Mouse (Mus musculus) gastrocnemius, adult 2 months (tissue): ENCODE data around the gene Gtsf1. TPM values are rescaled to one million over a fixed set of nuclear protein-coding genes. Genes with fewer than 3 reads are reported as not detected.

Experiments
- DNase-seq: peaks from one replicate; pipeline ENCODE4 v3.0.0; 2022
- H3K27ac ChIP-seq: fragments of 200-600 bp; 2 replicates; pipeline ENCODE4 v1.8.1; 2022; ENCODE audit warnings: mild to moderate bottlenecking
- H3K4me3 ChIP-seq: fragments of 200-600 bp; 2 replicates; pipeline ENCODE4 v1.8.1; 2022; ENCODE audit warnings: mild to moderate bottlenecking, moderate library complexity
- CTCF ChIP-seq: fragments of 200-600 bp; IDR thresholded peaks from 2 replicates; pipeline ENCODE4 v1.8.1; 2022; ENCODE audit warnings: antibody characterized with exemption, mild to moderate bottlenecking, moderate library complexity
- intact Hi-C: fragments of 180-260 bp; cut with DNase I; formaldehyde crosslinking; loops from one replicate; pipeline ENCODE4 v1.15.1; 2025
- total RNA-seq, 2 experiments: library from RNA; stranded (reverse); gene quantifications; 2 replicates each; pipeline ENCODE4 v1.2.3; 2021

Gtsf1 gene
- total RNA-seq, 2 experiments from 2014 or later: not detected

- H3K4me3 ChIP-seq: no peak overlapping the region
- TF ChIP-seq CTCF: no peak
- intact Hi-C loops: no loop called here
- no peak overlapping the region for H3K27ac ChIP-seq
- no peak for DNase-seq
Measured at GRCm38 (mm10) chr15:103401361-103401760, 28.9 kb downstream of the Gtsf1 start.

- H3K27ac ChIP-seq: no peak overlapping the region
- TF ChIP-seq CTCF: no peak
- intact Hi-C loops: no loop called here
- H3K4me3 ChIP-seq: no peak overlapping the region
- DNase-seq: no peak
Measured at GRCm38 (mm10) chr15:103393577-103393976, 36.7 kb downstream of the Gtsf1 start.

GRCm38 (mm10) chr15:103388556-103389145 lies 41.6 kb downstream of the Gtsf1 start:
- intact Hi-C loops: loop anchor here (1.0 kb wide), 1 partner anchor 41 kb away; no protein-coding TSS in a partner anchor
- no peak overlapping the region for H3K27ac ChIP-seq
- H3K4me3 ChIP-seq: no peak overlapping the region
- no peak for DNase-seq
- peak; percentile 85 for TF ChIP-seq CTCF

GRCm38 (mm10) chr15:103383771-103384488 lies 46.3 kb downstream of the Gtsf1 start:
- peak; percentile 68 for DNase-seq
- no peak for TF ChIP-seq CTCF
- Histone ChIP-seq H3K27ac (peak overlapping the region; percentile 78), H3K4me3 (peak overlapping the region; percentile 1)
- intact Hi-C loops: no loop called here

GRCm38 (mm10) chr15:103382795-103383406 lies 47.4 kb downstream of the Gtsf1 start:
- DNase-seq: peak; percentile 67
- Histone ChIP-seq H3K4me3 (no peak overlapping the region; the same call in 1 of the 2 replicates), H3K27ac (peak overlapping the region; percentile 78)
- intact Hi-C loops: no loop called here
- TF ChIP-seq CTCF: no peak

- no peak overlapping the region for H3K4me3 ChIP-seq
- DNase-seq: no peak
- peak overlapping the region; percentile 78 for H3K27ac ChIP-seq
- intact Hi-C loops: no loop called here
- no peak for TF ChIP-seq CTCF
Measured at GRCm38 (mm10) chr15:103382075-103382474, 48.2 kb downstream of the Gtsf1 start.

- H3K4me3 ChIP-seq: no peak overlapping the region
- DNase-seq: peak; percentile 45
- peak overlapping the region; percentile 72 for H3K27ac ChIP-seq
- intact Hi-C loops: no loop called here
- TF ChIP-seq CTCF: no peak
Measured at GRCm38 (mm10) chr15:103378665-103379356, 51.5 kb downstream of the Gtsf1 start.

GRCm38 (mm10) chr15:103377752-103378664 lies 52.3 kb downstream of the Gtsf1 start:
- peak overlapping the region; percentile 72 for H3K27ac ChIP-seq
- DNase-seq: no peak

GRCm38 (mm10) chr15:103376837-103377269 lies 53.4 kb downstream of the Gtsf1 start:
- intact Hi-C loops: no loop called here
- Histone ChIP-seq H3K27ac (peak overlapping the region; percentile 72), H3K4me3 (no peak overlapping the region)
- peak; percentile 54 for DNase-seq
- no peak for TF ChIP-seq CTCF

More at GRCm38 (mm10) chr15:103377752-103378664, 52.3 kb downstream of the Gtsf1 start:
- TF ChIP-seq CTCF: no peak
- intact Hi-C loops: no loop called here
- H3K4me3 ChIP-seq: no peak overlapping the region

- H3K27ac ChIP-seq: peak overlapping the region; percentile 72
- DNase-seq: no peak
- no peak overlapping the region for H3K4me3 ChIP-seq
- TF ChIP-seq CTCF: no peak
- intact Hi-C loops: no loop called here
Measured at GRCm38 (mm10) chr15:103375112-103375800, 55.0 kb downstream of the Gtsf1 start.

- intact Hi-C loops: no loop called here
Measured at GRCm38 (mm10) chr15:103372461-103372860, 57.8 kb downstream of the Gtsf1 start.

More at GRCm38 (mm10) chr15:103372461-103372860, 57.8 kb downstream of the Gtsf1 start:
- no peak overlapping the region for H3K27ac ChIP-seq
- H3K4me3 ChIP-seq: no peak overlapping the region
- TF ChIP-seq CTCF: no peak
- no peak for DNase-seq
